13 mouse cellular contexts compared by ENCODE assay signal in genomic region chr15:89296465-89296864, GRCm38 (mm10). TPM values are rescaled to one million over a fixed set of nuclear protein-coding genes. Genes with fewer than 3 reads are reported as not detected.
DNase-seq lines count a peak whose midpoint lies in the region; ATAC-seq lines count a peak whose summit lies in the region.
"Had no signal": no experiment of that assay in that cellular context is flagged by ENCODE, and none has a peak within 500 bp of the region (broad histone marks: within the 10 kb centered on the region; RNA-seq: fewer than 3 reads in every experiment).

No protein-coding gene starts in this region.

- peak; percentile 61 for DNase-seq in heart, adult 8-10 months (ENCODE audit: low spot score)
- DNase-seq in MN1 (ENCODE audit: low spot score): peak; percentile 81
- no peak for DNase-seq in retina, embryonic 14.5 days (ENCODE audit: low spot score)
- DNase-seq in layer of hippocampus, postnatal 14 days (ENCODE audit: low spot score in 2 of 2): no peak
- DNase-seq in adrenal gland, postnatal 4 days (ENCODE audit: low spot score in 2 of 2): no peak
- DNase-seq: embryo, embryonic 11 days; liver, embryonic 13.5 days had no signal

- 61% methylated on average over 1 of the region's 1 CpGs for WGBS in heart, embryonic 11.5 days (ENCODE audit: insufficient replicate concordance)
- WGBS in heart, embryonic 15.5 days: 35% methylated on average over 1 of the region's 1 CpGs
- WGBS in lung, embryonic 16.5 days: 45% methylated on average over 1 of the region's 1 CpGs

- ATAC-seq in heart, embryonic 11.5 days (replicated peaks; ENCODE audit: insufficient number of reproducible peaks, low FRiP score, low TSS enrichment): no peak
- ATAC-seq in heart, embryonic 15.5 days (replicated peaks; ENCODE audit: insufficient number of reproducible peaks, insufficient read depth, low FRiP score, low read depth): peak; percentile 40; the same call in 1 of the 2 replicates
- ATAC-seq in lung, embryonic 16.5 days (ENCODE audit: low read depth): peak; percentile 77
- ATAC-seq: forebrain, embryonic 14.5 days; midbrain, embryonic 15.5 days had no signal

- no peak overlapping the region for H3K4me3 ChIP-seq in heart, embryonic 11.5 days (ENCODE audit: low read depth, low read length)
- no peak overlapping the region for H3K4me3 ChIP-seq in heart, embryonic 15.5 days
- H3K4me3 ChIP-seq in lung, embryonic 16.5 days (ENCODE audit: low read length): no peak overlapping the region
- H3K4me3 ChIP-seq: liver, embryonic 13.5 days; midbrain, embryonic 15.5 days had no signal

- H3K4me2 ChIP-seq in heart, embryonic 11.5 days: no peak overlapping the region
- no peak overlapping the region for H3K4me2 ChIP-seq in heart, embryonic 15.5 days
- H3K4me2 ChIP-seq in lung, embryonic 16.5 days (ENCODE audit: low read depth, low read length): no peak overlapping the region
- H3K4me2 ChIP-seq: liver, embryonic 13.5 days; midbrain, embryonic 15.5 days had no signal

- H3K27me3 ChIP-seq in heart, embryonic 11.5 days (ENCODE audit: control insufficient read depth, insufficient read depth, low read length): no peaks in the 10 kb centered on the region
- H3K27me3 ChIP-seq in heart, embryonic 15.5 days: no peaks in the 10 kb centered on the region
- no peaks in the 10 kb centered on the region for H3K27me3 ChIP-seq in lung, embryonic 16.5 days (ENCODE audit: control insufficient read depth, insufficient read depth, low read depth, low read length)
- H3K27me3 ChIP-seq: liver, embryonic 13.5 days; midbrain, embryonic 15.5 days had no signal

- no peak overlapping the region for H3K27ac ChIP-seq in heart, embryonic 11.5 days (ENCODE audit: low read depth, low read length)
- H3K27ac ChIP-seq in heart, embryonic 15.5 days: no peak overlapping the region
- no peak overlapping the region for H3K27ac ChIP-seq in lung, embryonic 16.5 days (ENCODE audit: low read length)
- H3K27ac ChIP-seq: liver, embryonic 13.5 days; midbrain, embryonic 15.5 days had no signal

- peaks cover 50% of the 10 kb centered on the region for H3K36me3 ChIP-seq in heart, embryonic 11.5 days (ENCODE audit: control insufficient read depth, insufficient read depth, low read length)
- H3K36me3 ChIP-seq in heart, embryonic 15.5 days: peaks cover 76% of the 10 kb centered on the region
- H3K36me3 ChIP-seq in lung, embryonic 16.5 days (ENCODE audit: control insufficient read depth, insufficient read depth, low read length): peaks cover 50% of the 10 kb centered on the region

- H3K9me3 ChIP-seq in heart, embryonic 11.5 days (replicated peaks; ENCODE audit: control insufficient read depth, low read length): no peaks in the 10 kb centered on the region
- no peaks in the 10 kb centered on the region for H3K9me3 ChIP-seq in heart, embryonic 15.5 days (replicated peaks)
- no peaks in the 10 kb centered on the region for H3K9me3 ChIP-seq in lung, embryonic 16.5 days (ENCODE audit: control insufficient read depth, low read length)
- H3K9me3 ChIP-seq: liver, embryonic 13.5 days; midbrain, embryonic 15.5 days had no signal

- no peak overlapping the region for H3K9ac ChIP-seq in heart, embryonic 11.5 days (ENCODE audit: low read depth, low read length)
- H3K9ac ChIP-seq in heart, embryonic 15.5 days: no peak overlapping the region
- no peak overlapping the region for H3K9ac ChIP-seq in lung, embryonic 16.5 days (ENCODE audit: low read length)
- H3K9ac ChIP-seq: liver, embryonic 13.5 days; midbrain, embryonic 15.5 days had no signal

- H3K4me1 ChIP-seq in heart, embryonic 11.5 days (ENCODE audit: control insufficient read depth, insufficient read depth, low read length): no peaks in the 10 kb centered on the region
- H3K4me1 ChIP-seq in heart, embryonic 15.5 days (replicated peaks): peaks cover 9% of the 10 kb centered on the region
- H3K4me1 ChIP-seq in lung, embryonic 16.5 days (replicated peaks; ENCODE audit: control insufficient read depth, insufficient read depth, low read length): peaks cover 5% of the 10 kb centered on the region; the same call in 1 of the 2 replicates
- H3K4me1 ChIP-seq: midbrain, embryonic 15.5 days had no signal

RNA-seq across cellular contexts. Expression of gene Sbf1, which starts 18.6 kb away (rescaled TPM):
- total RNA-seq in heart, adult 8-10 months (2022): 10 to 100 TPM; 56.5 to 74.5 (median 69.5) TPM
- 45.7 and 50.8 TPM in 2 replicates for polyA plus RNA-seq in heart, embryonic 11.5 days (2014; fragmentation: Nextera tagmentation; extraction: Ambion mirVana)
- 27.5 and 45.9 TPM in 2 replicates for polyA plus RNA-seq in heart, embryonic 15.5 days (2015; fragmentation: Nextera tagmentation; extraction: Ambion mirVana)
- 42.2 and 50.5 TPM in 2 replicates for polyA plus RNA-seq in lung, embryonic 16.5 days (2015; fragmentation: Nextera tagmentation; extraction: Ambion mirVana)
- 100 to 1,000 TPM; 248 to 274 TPM for total RNA-seq in layer of hippocampus, postnatal 14 days (2021)
- total RNA-seq in adrenal gland, postnatal 4 days (2021): 100 to 1,000 TPM; 108 to 111 TPM

RNA-seq across cellular contexts. Expression of gene Adm2, which starts 26.1 kb away (rescaled TPM):
- not detected for total RNA-seq in heart, adult 8-10 months (2022)
- 0.79 and 1.0 TPM in 2 replicates for polyA plus RNA-seq in heart, embryonic 11.5 days (2014; fragmentation: Nextera tagmentation; extraction: Ambion mirVana)
- polyA plus RNA-seq in heart, embryonic 15.5 days (2015; fragmentation: Nextera tagmentation; extraction: Ambion mirVana): 0.19 and 0.60 TPM in 2 replicates
- polyA plus RNA-seq in lung, embryonic 16.5 days (2015; fragmentation: Nextera tagmentation; extraction: Ambion mirVana): 0.64 and 1.0 TPM in 2 replicates
- total RNA-seq in layer of hippocampus, postnatal 14 days (2021): not detected
- total RNA-seq in adrenal gland, postnatal 4 days (2021): under 1 TPM in 1 of 2 experiments, not detected in 1; 0.53 TPM
- polyA plus RNA-seq: forebrain, embryonic 14.5 days; midbrain, embryonic 15.5 days had no signal

RNA-seq across cellular contexts. Expression of gene Miox, which starts 37.7 kb away (rescaled TPM):
- not detected for total RNA-seq in heart, adult 8-10 months (2022)
- not detected in 2 replicates for polyA plus RNA-seq in heart, embryonic 11.5 days (2014; fragmentation: Nextera tagmentation; extraction: Ambion mirVana)
- 0.28 TPM in 1 of 2 replicates, not detected in the other for polyA plus RNA-seq in heart, embryonic 15.5 days (2015; fragmentation: Nextera tagmentation; extraction: Ambion mirVana)
- not detected in 2 replicates for polyA plus RNA-seq in lung, embryonic 16.5 days (2015; fragmentation: Nextera tagmentation; extraction: Ambion mirVana)
- not detected for total RNA-seq in layer of hippocampus, postnatal 14 days (2021)
- 10 to 100 TPM in 1 of 2 experiments, 1 to 10 TPM in 1; 6.0 to 90.1 TPM for total RNA-seq in adrenal gland, postnatal 4 days (2021)
- polyA plus RNA-seq: forebrain, embryonic 14.5 days; heart, embryonic 14.5 days; midbrain, embryonic 15.5 days had no signal

RNA-seq across cellular contexts. Expression of gene Lmf2, which starts 59.0 kb away (rescaled TPM):
- 10 to 100 TPM; 23.6 to 29.1 (median 26.7) TPM for total RNA-seq in heart, adult 8-10 months (2022)
- 29.7 and 37.3 TPM in 2 replicates for polyA plus RNA-seq in heart, embryonic 11.5 days (2014; fragmentation: Nextera tagmentation; extraction: Ambion mirVana)
- polyA plus RNA-seq in heart, embryonic 15.5 days (2015; fragmentation: Nextera tagmentation; extraction: Ambion mirVana): 43.0 and 57.7 TPM in 2 replicates
- 79.0 and 83.6 TPM in 2 replicates for polyA plus RNA-seq in lung, embryonic 16.5 days (2015; fragmentation: Nextera tagmentation; extraction: Ambion mirVana)
- total RNA-seq in layer of hippocampus, postnatal 14 days (2021): 10 to 100 TPM; 22.8 to 24.2 TPM
- 10 to 100 TPM; 59.3 to 59.5 TPM for total RNA-seq in adrenal gland, postnatal 4 days (2021)

RNA-seq across cellular contexts. Expression of gene Ncaph2, which starts 59.1 kb away (rescaled TPM):
- 10 to 100 TPM; 52.8 to 67.4 (median 57.4) TPM for total RNA-seq in heart, adult 8-10 months (2022)
- 107 and 109 TPM in 2 replicates for polyA plus RNA-seq in heart, embryonic 11.5 days (2014; fragmentation: Nextera tagmentation; extraction: Ambion mirVana)
- 85.3 and 96.9 TPM in 2 replicates for polyA plus RNA-seq in heart, embryonic 15.5 days (2015; fragmentation: Nextera tagmentation; extraction: Ambion mirVana)
- polyA plus RNA-seq in lung, embryonic 16.5 days (2015; fragmentation: Nextera tagmentation; extraction: Ambion mirVana): 158 and 172 TPM in 2 replicates
- total RNA-seq in layer of hippocampus, postnatal 14 days (2021): 10 to 100 TPM; 75.5 to 79.0 TPM
- 100 to 1,000 TPM; 126 to 133 TPM for total RNA-seq in adrenal gland, postnatal 4 days (2021)

Comparison
In these comparisons a context has a peak if more than half of its experiments do, and no peak if none do; other contexts are left out.
1. DNase-seq: peak in heart, adult 8-10 months (single experiment) and MN1 (single experiment); none in retina, embryonic 14.5 days (single experiment), layer of hippocampus, postnatal 14 days (0 of 2) and adrenal gland, postnatal 4 days (0 of 2).
2. RNA of gene Miox, which starts 37.7 kb away (total RNA-seq): 6.0 to 90.1 TPM in adrenal gland, postnatal 4 days; not detected in heart, adult 8-10 months and not detected in layer of hippocampus, postnatal 14 days; every median in the first group is over 4 times any median in the second.